Mouse (Mus musculus): ENCODE measurements at regions not wholly inside any gene's neighbourhood (a gene's known extent, or its start where the extent isn't known, plus 50 kb on each side); places are given as distances from the start of the nearest gene placed in this dataset.

DNA sequence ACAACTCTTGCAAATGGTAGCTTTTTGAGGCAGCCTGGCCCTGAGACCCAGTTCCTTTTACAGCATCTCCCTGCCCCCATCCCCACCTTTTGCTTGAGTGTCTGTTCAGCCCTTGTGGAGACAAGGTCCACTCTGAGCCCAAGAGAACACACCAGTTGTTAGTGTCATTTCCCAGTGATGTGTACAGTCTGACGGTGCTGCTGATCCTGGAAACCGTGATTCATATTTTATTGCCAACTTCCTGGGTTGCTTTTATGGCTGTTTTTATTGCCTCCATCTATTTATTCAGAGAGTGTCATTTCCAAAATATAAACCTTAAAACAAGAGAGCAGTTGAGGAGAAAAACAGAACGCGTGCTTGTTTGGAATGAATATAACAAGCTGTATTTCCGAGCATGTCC, 309.6 kb upstream of the Isl1 start:
- DNase-seq (ENCODE audit: low spot score in 2 of 2) = no peak

DNA sequence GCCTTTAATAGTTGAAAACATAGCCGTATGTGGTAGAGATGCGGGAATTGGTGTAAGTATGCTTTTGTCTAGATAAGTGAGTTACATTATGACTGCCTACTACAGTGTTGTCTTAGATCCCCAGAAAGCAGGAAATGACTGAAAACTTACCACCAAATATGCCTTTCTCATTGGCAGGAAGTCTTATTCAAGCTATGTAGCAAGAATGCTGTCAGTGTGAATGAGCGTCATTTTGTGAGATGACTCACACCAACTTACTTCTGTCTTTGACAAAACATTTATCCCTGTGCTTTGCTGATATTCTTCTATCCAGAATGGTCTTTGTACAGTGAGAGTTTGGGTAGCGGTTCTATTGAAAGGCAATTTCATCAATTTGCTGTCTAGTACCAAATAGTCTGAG, 286.9 kb upstream of the Isl1 start:
- no peak for DNase-seq (ENCODE audit: low spot score in 2 of 2)

DNA sequence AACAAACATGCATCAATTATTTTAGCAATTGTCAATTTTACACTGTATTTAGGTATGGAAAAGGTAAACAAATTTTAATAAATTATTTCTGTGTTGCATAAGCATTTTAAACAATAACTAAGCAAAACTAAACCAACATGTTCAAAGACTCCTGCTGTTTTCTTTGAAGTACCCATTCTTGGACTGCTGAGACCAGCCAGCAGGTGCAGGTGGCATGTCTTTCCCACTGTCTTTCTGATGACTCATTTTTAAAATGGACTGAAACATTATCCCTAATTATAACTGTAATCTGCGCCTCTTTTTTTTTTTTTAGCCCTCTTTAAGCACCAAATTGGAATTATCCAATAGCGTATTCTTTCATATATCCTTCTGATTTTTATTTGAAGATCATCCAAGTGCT, 286.0 kb upstream of the Isl1 start:
- DNase-seq (ENCODE audit: low spot score in 2 of 2) = no peak

DNA sequence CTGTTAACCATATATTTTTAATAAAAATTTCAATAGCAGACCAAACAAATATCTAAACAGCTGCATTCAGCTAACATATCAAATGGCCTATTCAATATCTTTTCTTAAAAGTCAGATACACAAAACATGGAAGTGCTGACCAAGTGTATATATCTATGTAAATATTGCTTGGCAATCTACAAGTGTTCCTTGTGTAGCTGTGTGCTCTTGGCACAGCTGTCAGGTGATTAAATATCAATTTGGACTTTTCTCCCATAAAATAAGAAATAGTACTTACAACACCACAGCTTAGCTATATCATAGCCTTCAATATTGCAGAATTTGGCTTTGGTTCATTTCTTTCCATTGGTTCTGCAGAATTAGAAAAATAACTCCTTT, 266.5 kb upstream of the Isl1 start:
- DNase-seq (ENCODE audit: low spot score in 2 of 2) = no peak

DNA sequence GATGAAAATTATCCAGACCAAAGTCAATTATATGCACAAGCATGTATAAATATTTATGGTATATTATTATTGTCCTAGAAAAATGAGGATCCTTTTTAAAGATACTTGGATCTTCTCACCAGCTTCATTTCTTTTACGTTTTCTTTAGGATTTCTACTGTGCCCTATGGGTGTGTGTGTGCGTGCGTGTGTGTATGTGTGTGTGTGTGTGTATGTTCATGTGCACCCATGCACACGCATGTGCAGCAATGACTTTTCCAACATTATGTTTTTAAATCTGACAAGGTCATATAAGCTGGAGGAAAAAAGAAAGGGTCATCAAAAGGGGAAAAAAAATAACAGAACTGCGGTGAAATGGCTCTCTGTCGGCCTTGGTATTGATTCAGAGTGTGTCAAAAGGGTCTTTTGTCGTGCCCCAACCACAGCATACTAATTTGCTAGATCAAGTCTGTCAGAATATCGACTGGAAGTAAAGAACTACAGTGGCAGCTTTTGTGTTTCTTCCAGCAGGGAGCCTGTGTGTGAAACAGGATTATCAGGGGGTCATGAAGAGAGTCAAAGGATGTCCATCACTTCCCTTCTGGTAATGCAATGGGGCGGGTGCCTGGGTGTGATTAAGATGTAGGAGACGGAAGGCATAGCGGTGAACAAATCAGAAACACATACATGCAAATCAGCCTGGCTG, 265.9 kb upstream of the Isl1 start:
- no peak for DNase-seq (ENCODE audit: low spot score in 2 of 2)

DNA sequence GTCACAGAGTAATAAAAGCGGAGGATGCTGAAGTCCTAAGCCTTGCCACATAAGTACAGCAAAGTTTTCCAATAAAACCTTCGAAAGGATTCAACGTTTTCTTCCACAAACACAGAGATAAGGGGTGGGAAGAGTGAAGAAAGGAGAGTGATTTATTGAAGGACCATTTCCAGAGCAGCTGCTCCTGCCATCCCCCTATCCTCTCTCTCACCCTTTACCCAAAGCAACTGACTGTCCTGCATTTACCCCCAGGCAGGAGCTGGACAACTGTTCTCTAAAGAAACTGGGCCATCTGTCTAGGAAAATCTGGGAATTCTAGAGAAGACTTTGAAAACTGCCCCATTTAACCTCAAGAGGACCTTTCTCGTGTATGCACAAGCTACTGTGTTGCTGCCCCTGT, 245.6 kb upstream of the Isl1 start:
- DNase-seq (ENCODE audit: low spot score in 2 of 2) = no peak

DNA sequence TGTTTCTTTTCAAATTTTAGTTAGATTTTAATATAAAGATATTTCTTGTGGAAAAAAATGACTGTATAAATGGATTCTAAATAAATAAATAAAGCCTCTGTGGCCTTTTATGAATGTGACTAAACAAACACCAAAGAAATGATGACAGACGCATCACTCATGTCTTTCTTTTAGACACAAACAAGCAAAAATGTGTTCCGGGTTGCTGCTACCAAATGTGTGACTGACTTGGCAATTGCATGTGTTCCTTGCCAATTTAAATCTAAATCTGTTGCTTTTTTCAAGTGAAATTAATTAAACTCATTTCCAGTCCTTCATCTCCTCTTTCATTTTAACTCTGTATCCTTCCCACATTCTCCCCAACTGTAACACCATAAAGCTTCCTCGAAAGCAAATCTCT, 225.7 kb upstream of the Isl1 start:
- DNase-seq (ENCODE audit: low spot score in 2 of 2) = no peak

DNA sequence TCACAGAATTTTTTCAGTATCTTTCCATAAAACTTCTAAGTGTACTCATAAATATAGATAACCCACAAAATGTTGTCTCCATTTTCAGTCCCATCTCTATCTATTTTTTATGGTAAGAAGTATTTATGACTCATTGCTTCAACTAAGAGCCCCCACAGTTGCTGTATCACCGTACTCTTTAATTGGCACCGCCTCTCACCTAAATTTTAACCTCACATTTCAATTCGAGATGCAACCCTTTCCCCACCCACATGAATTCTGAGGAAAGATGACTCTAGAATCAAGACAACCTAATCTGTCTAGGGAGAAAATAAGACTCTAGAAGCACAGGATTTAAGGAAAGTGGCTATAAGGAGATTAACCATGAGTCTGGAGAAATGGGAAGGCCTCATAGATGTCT, 223.7 kb upstream of the Isl1 start:
- DNase-seq (ENCODE audit: low spot score in 2 of 2) = no peak

DNA sequence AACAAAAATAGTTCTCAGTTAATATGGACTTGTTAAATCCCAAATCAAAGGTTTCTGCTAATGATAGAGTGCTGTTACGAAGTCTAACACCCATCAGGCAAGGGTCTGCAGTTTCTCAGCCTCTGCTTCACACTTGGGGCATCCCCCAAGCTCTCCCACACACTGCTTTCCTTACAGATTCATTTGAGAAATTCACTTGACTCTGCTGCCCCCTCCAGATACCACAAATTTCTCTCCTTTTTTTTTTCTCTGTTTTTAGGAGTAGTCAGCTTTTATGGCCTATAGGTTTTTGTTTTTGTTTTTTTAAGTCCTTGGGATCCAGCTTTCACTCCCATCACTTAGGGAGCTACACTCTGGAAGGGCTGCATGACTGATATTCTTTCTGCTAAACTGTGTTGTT, 218.8 kb upstream of the Isl1 start:
- no peak for DNase-seq (ENCODE audit: low spot score in 2 of 2)

DNA sequence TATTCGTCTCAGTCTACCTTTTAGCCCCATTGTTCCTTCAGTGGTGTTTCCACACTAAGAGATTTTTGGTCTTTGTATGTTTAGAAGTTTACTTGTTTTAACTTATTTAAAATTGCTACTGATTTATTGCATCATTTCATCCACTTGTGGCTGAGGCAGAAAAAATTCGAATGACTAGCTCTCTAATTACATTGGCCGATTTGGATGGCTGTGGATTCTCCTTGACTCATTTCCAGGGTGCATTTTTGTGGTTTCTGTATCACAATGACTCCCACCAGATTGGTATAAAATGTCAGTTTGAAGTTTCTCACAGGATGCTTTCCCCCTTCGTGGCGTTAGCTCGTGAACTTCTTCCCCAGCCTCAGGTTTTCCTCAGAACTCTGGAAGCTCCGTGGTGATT, 217.5 kb upstream of the Isl1 start:
- DNase-seq (ENCODE audit: low spot score in 2 of 2) = no peak

DNA sequence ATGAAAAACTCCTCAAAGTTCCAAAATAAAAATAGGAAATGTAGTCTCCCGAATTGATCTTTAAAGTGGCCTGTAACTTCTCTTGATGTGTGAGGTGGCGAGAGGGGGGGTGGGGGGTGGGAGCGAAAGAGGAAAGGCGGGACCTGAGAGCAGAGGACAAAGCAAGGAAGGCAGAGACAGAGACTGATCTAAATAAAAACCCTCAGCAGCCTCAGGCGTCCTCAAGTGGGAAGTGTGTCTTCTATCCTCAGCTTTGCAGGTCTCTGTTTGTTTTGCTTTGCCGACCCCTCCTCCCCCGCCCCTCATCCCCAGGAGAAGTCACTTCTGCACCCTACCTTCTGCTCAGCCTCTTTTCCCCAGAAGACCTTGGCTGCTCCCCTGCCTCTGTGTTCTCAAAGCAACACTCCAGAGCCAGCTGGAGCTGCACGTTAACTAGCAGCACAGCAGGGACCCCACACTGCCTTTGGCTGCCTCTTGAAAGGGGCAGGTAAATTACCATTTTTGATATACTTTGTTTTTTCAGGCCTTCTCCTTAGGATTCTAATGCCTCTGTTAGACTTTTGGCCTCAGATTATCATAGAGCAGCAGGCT, 214.3 kb upstream of the Isl1 start:
- DNase-seq (ENCODE audit: low spot score in 2 of 2) = no peak

DNA sequence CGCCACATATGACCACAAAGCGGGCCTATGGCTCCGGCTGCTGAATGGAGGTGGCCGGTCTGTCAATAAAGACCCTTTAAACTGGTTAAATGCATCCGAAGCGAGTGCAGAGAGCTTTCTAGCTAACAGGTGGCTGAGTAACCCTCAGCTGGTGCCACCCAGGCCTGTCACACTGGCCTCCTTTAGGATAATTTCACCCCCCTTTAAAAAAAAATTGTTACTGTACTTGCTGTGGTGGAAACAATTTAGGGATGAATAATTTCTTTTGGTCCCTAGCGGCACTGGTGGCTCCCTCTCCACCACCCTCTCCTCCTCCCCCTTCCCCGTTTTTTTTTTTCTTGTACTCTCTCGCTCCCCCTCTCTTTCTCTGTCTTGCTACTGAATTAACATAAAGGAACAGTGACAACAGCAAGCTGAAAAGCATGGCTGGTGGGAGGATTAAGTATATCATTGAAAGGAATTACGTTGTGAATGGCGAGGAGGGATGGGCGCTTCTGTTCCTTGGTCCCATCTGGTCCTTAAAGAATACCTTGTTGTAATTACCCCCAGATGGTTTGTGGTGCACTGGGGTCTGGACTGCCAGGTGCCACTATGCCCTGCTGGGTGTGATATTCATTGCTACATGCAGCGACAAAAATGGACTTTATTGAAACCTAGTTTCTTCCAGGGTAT, 205.3 kb upstream of the Isl1 start:
- peak in 1 of 2 experiments; percentile 23 for DNase-seq (ENCODE audit: low spot score in 2 of 2)

DNA sequence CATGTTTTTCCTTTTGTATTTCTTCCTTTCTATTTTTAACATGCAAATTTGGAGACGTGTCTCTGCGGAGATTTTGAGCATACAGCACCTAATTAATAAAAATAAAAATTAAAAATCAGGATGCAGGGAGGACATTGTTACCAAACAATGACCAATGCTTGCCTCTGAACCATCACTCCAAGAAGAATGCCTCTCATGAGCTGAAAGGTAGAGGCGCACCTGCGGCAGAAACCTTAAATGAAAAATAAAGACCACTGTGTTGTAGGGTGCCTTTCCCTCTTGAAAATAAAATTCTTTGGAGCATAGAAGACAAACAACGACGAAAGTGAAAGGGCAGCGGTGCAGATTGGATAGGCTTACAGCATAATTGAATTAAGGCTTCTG, 204.8 kb upstream of the Isl1 start:
- DNase-seq (ENCODE audit: low spot score in 2 of 2) = no peak

DNA sequence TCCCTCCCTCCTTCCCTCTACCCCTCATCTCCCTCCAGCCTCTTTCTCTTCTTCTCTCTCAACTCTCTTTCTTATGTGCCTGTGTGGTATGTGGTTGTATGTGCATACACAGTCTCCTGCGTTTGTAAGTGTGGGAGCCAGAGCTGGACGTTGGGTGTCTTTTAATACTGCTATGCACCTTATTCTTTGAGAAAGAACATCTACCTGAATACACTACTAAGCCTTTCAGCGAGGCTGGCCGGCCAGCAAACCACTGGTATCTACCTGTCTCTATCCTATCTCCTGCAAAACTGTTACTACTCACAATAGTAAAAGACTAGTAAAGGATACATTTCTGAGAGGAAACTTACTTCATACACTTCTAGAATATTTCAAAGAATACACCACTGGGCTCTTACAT, 202.9 kb upstream of the Isl1 start:
- DNase-seq (ENCODE audit: low spot score in 2 of 2) = no peak

DNA sequence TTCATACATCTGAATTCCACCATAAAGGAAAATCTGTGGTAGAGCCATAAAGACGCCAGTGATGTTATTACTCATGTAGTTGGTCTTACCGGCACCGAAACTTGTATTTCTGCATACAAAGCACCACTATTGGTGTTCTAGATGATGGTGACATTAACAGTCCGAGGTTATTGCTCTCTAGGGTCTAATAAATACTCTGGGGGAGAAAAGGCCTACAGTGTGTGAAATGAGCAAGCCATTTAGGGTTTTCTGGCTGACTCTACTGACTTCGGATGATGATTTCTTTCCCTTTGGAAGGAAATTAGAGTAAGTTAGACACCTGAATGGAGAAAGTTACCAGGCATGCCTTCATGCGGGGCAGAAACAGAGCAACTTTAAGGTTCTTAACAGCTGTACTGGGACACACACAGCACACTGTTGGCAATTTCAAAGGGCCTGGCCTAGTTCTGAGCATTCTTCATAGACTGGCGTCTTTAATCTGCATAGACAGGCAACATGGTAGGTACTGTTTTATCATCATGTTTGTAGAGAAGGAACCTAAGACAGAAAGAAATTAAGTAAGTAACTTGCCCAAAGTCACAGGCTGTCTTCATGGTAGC, 198.8 kb upstream of the Isl1 start:
- no peak for DNase-seq (ENCODE audit: low spot score in 2 of 2)

DNA sequence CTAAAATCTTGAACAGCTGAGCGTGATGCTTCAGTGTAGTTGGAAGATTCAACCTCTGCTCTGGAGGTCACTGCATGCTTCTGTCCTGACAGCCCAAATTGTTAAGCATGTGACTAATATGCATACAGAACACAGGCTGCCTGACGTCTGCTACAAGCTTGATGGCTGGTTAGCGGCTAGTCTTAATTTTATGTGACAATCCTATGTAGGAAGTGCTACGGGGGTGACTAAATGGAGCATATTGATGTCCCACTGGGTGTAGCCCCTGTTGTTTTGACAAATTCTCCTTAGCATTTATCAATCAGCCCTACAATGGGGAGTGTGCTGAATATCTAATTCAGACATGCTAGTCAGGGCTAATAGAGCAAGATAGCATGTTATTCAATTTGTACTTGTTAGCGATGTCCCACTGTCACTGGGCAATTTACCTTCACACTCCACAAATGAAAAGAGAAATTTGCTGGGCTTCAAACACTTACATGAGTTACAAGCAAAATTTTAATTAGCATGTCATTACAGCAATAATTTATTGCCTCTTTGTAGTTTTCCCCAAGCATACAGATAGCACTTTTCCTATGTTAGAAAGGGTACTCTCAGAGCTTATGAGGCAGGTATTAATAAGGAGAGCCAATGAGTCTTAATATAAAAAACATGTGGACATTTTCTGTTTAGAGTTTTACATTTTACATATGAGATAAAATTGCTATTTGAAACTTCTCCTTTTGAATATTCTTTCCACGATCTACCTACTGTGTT, 188.3 kb upstream of the Isl1 start:
- no peak for DNase-seq (ENCODE audit: low spot score in 2 of 2)

DNA sequence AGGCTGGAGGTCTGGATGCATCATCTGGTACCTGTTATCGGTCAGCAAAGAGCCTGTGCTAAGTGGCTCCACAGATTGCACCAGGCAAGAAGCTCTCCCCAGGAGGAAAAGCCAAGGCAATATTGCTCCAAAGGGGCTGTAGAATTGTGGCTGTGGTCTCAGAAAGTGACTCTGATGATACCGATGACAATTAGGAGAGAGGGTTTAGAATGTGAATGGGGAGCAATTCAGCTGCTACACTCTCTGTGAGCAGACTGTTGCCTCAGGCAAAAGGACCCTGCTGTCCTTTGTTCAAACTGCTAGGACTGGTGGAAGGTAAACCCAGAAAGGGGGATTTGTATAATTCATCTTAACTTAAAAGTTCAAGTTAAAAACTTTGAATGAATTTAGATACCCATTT, 186.2 kb upstream of the Isl1 start:
- no peak for DNase-seq (ENCODE audit: low spot score in 2 of 2)

DNA sequence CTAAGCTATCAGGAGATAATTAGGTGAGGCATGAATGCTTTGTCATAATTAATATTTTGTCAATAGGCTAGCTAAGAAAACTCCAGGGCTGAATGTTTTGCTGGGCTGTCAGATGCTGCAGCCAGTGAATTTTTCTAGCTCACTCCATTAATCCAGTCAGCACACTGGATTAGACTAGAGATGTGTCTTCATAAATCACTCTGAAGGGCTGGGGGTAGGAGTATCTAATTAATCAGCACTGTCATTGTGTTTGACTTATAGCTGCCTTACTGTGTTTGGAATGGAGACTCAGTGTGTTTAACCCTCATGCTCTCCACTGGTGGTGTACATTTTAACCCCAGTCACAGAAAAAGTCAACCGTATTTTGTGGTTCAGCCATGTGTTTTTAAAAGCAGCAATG, 179.9 kb upstream of the Isl1 start:
- DNase-seq (ENCODE audit: low spot score in 2 of 2) = no peak

DNA sequence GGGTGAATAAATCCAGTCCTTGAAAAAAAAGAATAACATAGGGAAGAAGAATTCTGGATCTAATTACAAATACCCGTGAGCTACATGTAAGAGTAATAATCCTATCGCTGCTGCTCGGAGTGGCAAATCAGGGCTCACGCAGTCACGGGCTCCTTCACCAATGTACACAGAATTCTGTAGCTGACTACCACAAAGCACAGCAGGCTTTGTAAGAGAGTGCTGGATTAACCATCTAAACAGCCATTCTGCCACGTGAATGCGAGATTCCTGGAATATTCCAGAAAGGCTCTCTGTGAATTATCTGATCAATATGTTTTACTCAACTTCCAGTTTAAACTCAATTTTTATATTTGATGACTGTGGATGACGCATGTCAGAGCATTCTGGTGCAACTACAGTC, 165.1 kb upstream of the Isl1 start:
- DNase-seq (ENCODE audit: low spot score in 2 of 2) = no peak

DNA sequence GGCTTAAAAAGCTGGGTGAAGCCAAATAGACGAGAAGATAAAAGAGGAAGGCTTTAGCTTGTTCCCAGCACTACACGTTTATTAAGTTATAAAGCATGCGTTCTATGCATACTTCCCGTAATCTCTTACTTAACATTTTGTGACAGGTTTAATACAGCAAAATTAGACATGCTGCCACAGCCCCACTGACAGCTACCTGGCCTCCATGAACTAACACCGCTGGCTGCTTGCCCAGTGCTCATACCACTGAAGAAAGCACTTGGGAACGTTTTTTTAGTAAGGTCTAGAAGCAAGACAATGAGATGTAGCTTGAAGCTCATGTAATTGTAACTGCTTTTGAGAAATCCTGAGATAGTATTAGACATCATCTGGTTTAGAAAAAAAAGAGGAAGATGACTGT, 152.3 kb upstream of the Isl1 start:
- no peak for DNase-seq (ENCODE audit: low spot score in 2 of 2)

DNA sequence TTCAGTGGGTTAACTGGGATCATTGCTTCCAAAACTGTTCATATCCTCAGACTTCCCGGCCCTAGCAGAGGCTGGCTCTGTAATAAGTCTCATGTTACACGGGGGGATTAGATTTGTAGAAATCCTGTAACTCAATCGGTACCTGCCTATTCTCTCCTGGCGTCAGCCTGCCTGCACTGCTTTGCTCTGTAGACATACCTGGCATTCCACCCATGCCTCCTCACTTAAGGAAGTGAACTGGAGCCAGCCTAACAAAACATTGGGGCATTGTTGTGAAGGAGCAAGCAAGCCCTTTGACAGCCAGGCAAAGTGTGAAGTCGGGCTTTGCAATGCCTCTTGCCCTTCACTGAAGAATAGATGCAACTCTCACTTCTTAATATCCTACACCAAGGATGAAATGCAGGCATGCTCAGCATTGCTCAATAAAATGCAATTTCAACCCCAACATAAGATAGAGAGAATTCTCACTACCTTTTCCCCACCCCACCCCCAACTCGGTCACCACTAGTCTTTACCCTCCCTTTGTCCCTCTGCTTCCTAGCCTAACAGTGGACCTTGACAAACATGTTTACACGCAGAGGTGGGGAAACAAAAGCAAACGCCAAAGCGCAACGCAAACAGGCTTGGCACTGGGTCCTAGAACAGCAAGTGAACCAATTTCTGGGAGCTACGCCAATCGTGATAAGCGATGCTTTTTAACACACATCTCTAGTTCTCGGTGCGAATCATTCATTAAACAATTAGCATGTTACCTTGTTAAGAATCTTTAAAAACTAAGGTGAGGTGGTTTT, 133.9 kb upstream of the Isl1 start:
- peak; percentile 24 for DNase-seq (ENCODE audit: low spot score in 2 of 2)

DNA sequence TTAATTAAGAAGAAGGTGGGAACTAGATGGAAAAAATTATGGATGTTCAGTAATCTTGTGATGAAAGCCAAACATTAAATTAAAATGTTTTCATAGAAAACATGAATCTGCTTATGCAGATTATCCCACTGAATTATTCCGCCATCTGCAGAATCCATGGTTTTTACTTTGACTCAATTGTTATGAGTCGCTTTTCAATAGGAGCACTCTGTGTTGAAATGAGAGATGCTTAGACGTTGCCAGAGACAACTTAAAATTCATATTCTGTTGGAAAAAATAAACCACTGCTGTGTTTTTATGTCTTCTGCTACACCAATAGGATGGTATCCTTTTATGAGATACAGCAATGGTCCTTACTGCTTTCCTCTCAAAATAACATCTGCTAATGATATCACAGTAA, 108.3 kb upstream of the Isl1 start:
- no peak for DNase-seq (ENCODE audit: low spot score in 2 of 2)
